Mouse (Mus musculus): ENCODE results near the gene Tmprss11g. TPM values are rescaled to one million over a fixed set of nuclear protein-coding genes. Genes with fewer than 3 reads are reported as not detected.

The Tmprss11g gene
- polyA plus RNA-seq (2014; fragmentation: Nextera tagmentation; extraction: Ambion mirVana) = not detected in 2 replicates

GRCm38 (mm10) chr5:86518500-86518899, at the start of gene Tmprss11g:
TSS of gene Tmprss11g (minus strand) at chr5:86518600.
- no peak for ATAC-seq (ENCODE audit: insufficient number of reproducible peaks, insufficient read depth, low FRiP score, low read depth)
- 66% methylated on average over 9 of the region's 9 CpGs for WGBS
- no peak within 1 kb of the TSS for H3K9ac ChIP-seq (ENCODE audit: low read length)

DNA sequence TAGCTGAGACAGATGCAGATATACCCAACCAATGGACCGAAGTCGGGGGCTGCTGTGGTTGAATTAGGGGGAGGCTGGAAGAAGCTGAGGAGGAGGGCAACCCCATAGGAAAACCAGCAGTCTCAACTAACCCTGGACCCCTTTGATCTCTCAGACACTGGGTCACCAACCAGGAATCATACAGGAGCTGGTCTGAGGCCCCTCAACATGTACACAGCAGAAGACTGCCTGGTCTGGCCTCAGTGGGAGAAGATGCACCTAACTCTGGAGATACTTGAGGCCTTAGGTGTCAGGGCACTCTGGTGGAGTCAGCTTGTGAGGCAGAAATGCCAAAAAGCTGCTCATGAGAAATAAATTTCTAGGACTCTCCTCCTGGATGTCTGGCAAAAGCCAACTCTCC, 28.3 kb upstream of the Tmprss11g start:
- 88% methylated on average over 2 of the region's 2 CpGs for WGBS
- Histone ChIP-seq H3K9ac (ENCODE audit: low read length) (no peak overlapping the region), H3K9me3 (ENCODE audit: control insufficient read depth, low read length) (no peaks in the 10 kb centered on the region), H3K27ac (replicated peaks in 1 of 2; ENCODE audit: control insufficient read depth in 1 of 2, insufficient read depth in 1 of 2, low read depth in 2 of 2, low read length in 2 of 2) (no peak overlapping the region), H3K4me2 (ENCODE audit: low read length) (no peak overlapping the region), H3K4me3 (ENCODE audit: control insufficient read depth in 1 of 2, insufficient read depth in 1 of 2, low read depth in 1 of 2, low read length in 2 of 2) (no peak overlapping the region), H3K36me3 (ENCODE audit: control insufficient read depth, insufficient read depth, low read length) (no peaks in the 10 kb centered on the region), H3K27me3 (ENCODE audit: control insufficient read depth, insufficient read depth, low read length) (no peaks in the 10 kb centered on the region), H3K4me1 (ENCODE audit: control insufficient read depth in 2 of 2, insufficient read depth in 2 of 2, low read length in 2 of 2) (no peaks in the 10 kb centered on the region)
- ATAC-seq (ENCODE audit: insufficient number of reproducible peaks, insufficient read depth, low FRiP score, low read depth) = no peak

More at GRCm38 (mm10) chr5:86518500-86518899, at the start of gene Tmprss11g:
- Histone ChIP-seq H3K27me3 (ENCODE audit: control insufficient read depth, insufficient read depth, low read length) (no peaks in the 10 kb centered on the region), H3K4me3 (ENCODE audit: control insufficient read depth in 1 of 2, insufficient read depth in 1 of 2, low read depth in 1 of 2, low read length in 2 of 2) (no peak within 1 kb of the TSS), H3K9me3 (ENCODE audit: control insufficient read depth, low read length) (no peaks in the 10 kb centered on the region), H3K27ac (replicated peaks in 1 of 2; ENCODE audit: control insufficient read depth in 1 of 2, insufficient read depth in 1 of 2, low read depth in 2 of 2, low read length in 2 of 2) (no peak within 1 kb of the TSS), H3K4me1 (ENCODE audit: control insufficient read depth in 2 of 2, insufficient read depth in 2 of 2, low read length in 2 of 2) (no peaks in the 10 kb centered on the region), H3K4me2 (ENCODE audit: low read length) (no peak within 1 kb of the TSS), H3K36me3 (ENCODE audit: control insufficient read depth, insufficient read depth, low read length) (no peaks in the 10 kb centered on the region)

GRCm38 (mm10) chr5:86540601-86541000, 22.2 kb upstream of the Tmprss11g start:
- no peak overlapping the region for H3K27ac ChIP-seq (replicated peaks in 1 of 2; ENCODE audit: control insufficient read depth in 1 of 2, insufficient read depth in 1 of 2, low read depth in 2 of 2, low read length in 2 of 2)
- H3K27me3 ChIP-seq (ENCODE audit: control insufficient read depth, insufficient read depth, low read length) = no peaks in the 10 kb centered on the region
- no peaks in the 10 kb centered on the region for H3K9me3 ChIP-seq (ENCODE audit: control insufficient read depth, low read length)
- H3K4me2 ChIP-seq (ENCODE audit: low read length) = no peak overlapping the region
- H3K9ac ChIP-seq (ENCODE audit: low read length) = no peak overlapping the region
- no peak for ATAC-seq (ENCODE audit: insufficient number of reproducible peaks, insufficient read depth, low FRiP score, low read depth)
- no peaks in the 10 kb centered on the region for H3K36me3 ChIP-seq (ENCODE audit: control insufficient read depth, insufficient read depth, low read length)
- no peak overlapping the region for H3K4me3 ChIP-seq (ENCODE audit: control insufficient read depth in 1 of 2, insufficient read depth in 1 of 2, low read depth in 1 of 2, low read length in 2 of 2)
- 50% methylated on average over 3 of the region's 3 CpGs for WGBS
- no peaks in the 10 kb centered on the region for H3K4me1 ChIP-seq (ENCODE audit: control insufficient read depth in 2 of 2, insufficient read depth in 2 of 2, low read length in 2 of 2)

DNA sequence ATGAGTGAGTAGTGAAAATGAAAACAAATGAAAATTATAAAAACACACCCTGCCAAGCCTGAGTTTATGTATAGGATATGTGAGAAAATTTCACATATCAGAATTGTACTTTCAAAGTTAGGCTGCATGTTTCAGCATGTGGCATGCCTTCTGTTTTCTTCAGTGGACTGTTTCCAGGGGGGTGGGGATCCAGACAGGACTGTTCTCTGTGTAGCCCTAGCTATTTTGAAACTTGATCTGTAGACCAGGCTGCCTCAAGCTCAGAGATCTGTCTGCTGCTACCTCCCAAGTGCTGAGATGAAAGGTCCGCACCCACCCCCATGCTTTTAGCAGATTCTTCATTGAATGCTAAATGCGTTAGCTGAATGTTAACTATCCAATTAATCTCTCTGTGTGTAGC, 10.3 kb upstream of the Tmprss11g start:
- no peak overlapping the region for H3K4me3 ChIP-seq (ENCODE audit: control insufficient read depth in 1 of 2, insufficient read depth in 1 of 2, low read depth in 1 of 2, low read length in 2 of 2)
- no peaks in the 10 kb centered on the region for H3K36me3 ChIP-seq (ENCODE audit: control insufficient read depth, insufficient read depth, low read length)
- no peaks in the 10 kb centered on the region for H3K27me3 ChIP-seq (ENCODE audit: control insufficient read depth, insufficient read depth, low read length)
- H3K9me3 ChIP-seq (ENCODE audit: control insufficient read depth, low read length) = no peaks in the 10 kb centered on the region
- H3K27ac ChIP-seq (replicated peaks in 1 of 2; ENCODE audit: control insufficient read depth in 1 of 2, insufficient read depth in 1 of 2, low read depth in 2 of 2, low read length in 2 of 2) = no peak overlapping the region
- no peaks in the 10 kb centered on the region for H3K4me1 ChIP-seq (ENCODE audit: control insufficient read depth in 2 of 2, insufficient read depth in 2 of 2, low read length in 2 of 2)
- WGBS = 49% methylated on average over 2 of the region's 2 CpGs
- no peak overlapping the region for H3K9ac ChIP-seq (ENCODE audit: low read length)
- no peak for ATAC-seq (ENCODE audit: insufficient number of reproducible peaks, insufficient read depth, low FRiP score, low read depth)
- no peak overlapping the region for H3K4me2 ChIP-seq (ENCODE audit: low read length)

- no peak overlapping the region for H3K27ac ChIP-seq (replicated peaks in 1 of 2; ENCODE audit: control insufficient read depth in 1 of 2, insufficient read depth in 1 of 2, low read depth in 2 of 2, low read length in 2 of 2)
- H3K27me3 ChIP-seq (ENCODE audit: control insufficient read depth, insufficient read depth, low read length) = no peaks in the 10 kb centered on the region
- H3K9me3 ChIP-seq (ENCODE audit: control insufficient read depth, low read length) = no peaks in the 10 kb centered on the region
- H3K36me3 ChIP-seq (ENCODE audit: control insufficient read depth, insufficient read depth, low read length) = no peaks in the 10 kb centered on the region
- no peak for ATAC-seq (ENCODE audit: insufficient number of reproducible peaks, insufficient read depth, low FRiP score, low read depth)
- H3K4me1 ChIP-seq (ENCODE audit: control insufficient read depth in 2 of 2, insufficient read depth in 2 of 2, low read length in 2 of 2) = no peaks in the 10 kb centered on the region
- H3K4me3 ChIP-seq (ENCODE audit: control insufficient read depth in 1 of 2, insufficient read depth in 1 of 2, low read depth in 1 of 2, low read length in 2 of 2) = no peak overlapping the region
- no peak overlapping the region for H3K4me2 ChIP-seq (ENCODE audit: low read length)
- 68% methylated on average over 5 of the region's 5 CpGs for WGBS
- H3K9ac ChIP-seq (ENCODE audit: low read length) = no peak overlapping the region
These were observed 6.9 kb downstream of the Tmprss11g start for GRCm38 (mm10) chr5:86511538-86511937.

GRCm38 (mm10) chr5:86493453-86493852, 24.9 kb downstream of the Tmprss11g start:
- Histone ChIP-seq H3K27me3 (ENCODE audit: control insufficient read depth, insufficient read depth, low read length) (no peaks in the 10 kb centered on the region), H3K9ac (ENCODE audit: low read length) (no peak overlapping the region), H3K27ac (replicated peaks in 1 of 2; ENCODE audit: control insufficient read depth in 1 of 2, insufficient read depth in 1 of 2, low read depth in 2 of 2, low read length in 2 of 2) (no peak overlapping the region), H3K36me3 (ENCODE audit: control insufficient read depth, insufficient read depth, low read length) (no peaks in the 10 kb centered on the region), H3K9me3 (ENCODE audit: control insufficient read depth, low read length) (no peaks in the 10 kb centered on the region), H3K4me3 (ENCODE audit: control insufficient read depth in 1 of 2, insufficient read depth in 1 of 2, low read depth in 1 of 2, low read length in 2 of 2) (no peak overlapping the region), H3K4me1 (ENCODE audit: control insufficient read depth in 2 of 2, insufficient read depth in 2 of 2, low read length in 2 of 2) (no peaks in the 10 kb centered on the region), H3K4me2 (ENCODE audit: low read length) (no peak overlapping the region)
- 69% methylated on average over 1 of the region's 1 CpGs for WGBS
- ATAC-seq (ENCODE audit: insufficient number of reproducible peaks, insufficient read depth, low FRiP score, low read depth) = no peak

GRCm38 (mm10) chr5:86482562-86482961, 35.8 kb downstream of the Tmprss11g start:
- H3K4me3 ChIP-seq (ENCODE audit: control insufficient read depth in 1 of 2, insufficient read depth in 1 of 2, low read depth in 1 of 2, low read length in 2 of 2) = no peak overlapping the region
- no peak for ATAC-seq (ENCODE audit: insufficient number of reproducible peaks, insufficient read depth, low FRiP score, low read depth)
- H3K4me2 ChIP-seq (ENCODE audit: low read length) = no peak overlapping the region
- no peak overlapping the region for H3K9ac ChIP-seq (ENCODE audit: low read length)
- H3K36me3 ChIP-seq (ENCODE audit: control insufficient read depth, insufficient read depth, low read length) = no peaks in the 10 kb centered on the region
- H3K27ac ChIP-seq (replicated peaks in 1 of 2; ENCODE audit: control insufficient read depth in 1 of 2, insufficient read depth in 1 of 2, low read depth in 2 of 2, low read length in 2 of 2) = no peak overlapping the region
- WGBS = 47% methylated on average over 2 of the region's 2 CpGs
- H3K27me3 ChIP-seq (ENCODE audit: control insufficient read depth, insufficient read depth, low read length) = no peaks in the 10 kb centered on the region
- H3K4me1 ChIP-seq (ENCODE audit: control insufficient read depth in 2 of 2, insufficient read depth in 2 of 2, low read length in 2 of 2) = no peaks in the 10 kb centered on the region
- no peaks in the 10 kb centered on the region for H3K9me3 ChIP-seq (ENCODE audit: control insufficient read depth, low read length)

DNA sequence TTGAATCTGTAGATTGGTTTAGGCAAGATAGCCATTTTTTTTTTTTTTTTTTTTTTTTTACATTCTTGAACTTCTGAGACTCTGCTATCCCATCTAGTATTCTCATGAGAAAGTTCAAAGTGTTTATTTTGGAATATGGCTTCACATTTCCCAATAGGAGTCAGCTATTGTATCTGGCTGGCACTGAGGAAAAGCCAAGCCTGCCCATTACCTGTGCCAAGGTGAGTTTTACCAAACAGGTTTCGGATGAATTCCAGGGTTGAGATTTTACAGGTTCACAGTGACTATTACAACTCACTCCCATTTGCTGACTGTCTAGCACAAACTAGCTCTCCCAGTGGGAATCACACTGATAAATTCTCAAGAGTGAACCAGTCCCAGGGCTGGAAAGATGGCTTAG, 36.4 kb downstream of the Tmprss11g start:
- WGBS = 62% methylated on average over 1 of the region's 1 CpGs
- no peaks in the 10 kb centered on the region for H3K36me3 ChIP-seq (ENCODE audit: control insufficient read depth, insufficient read depth, low read length)
- H3K9ac ChIP-seq (ENCODE audit: low read length) = no peak overlapping the region
- H3K4me2 ChIP-seq (ENCODE audit: low read length) = no peak overlapping the region
- no peaks in the 10 kb centered on the region for H3K4me1 ChIP-seq (ENCODE audit: control insufficient read depth in 2 of 2, insufficient read depth in 2 of 2, low read length in 2 of 2)
- H3K27ac ChIP-seq (replicated peaks in 1 of 2; ENCODE audit: control insufficient read depth in 1 of 2, insufficient read depth in 1 of 2, low read depth in 2 of 2, low read length in 2 of 2) = no peak overlapping the region
- no peaks in the 10 kb centered on the region for H3K9me3 ChIP-seq (ENCODE audit: control insufficient read depth, low read length)
- no peak for ATAC-seq (ENCODE audit: insufficient number of reproducible peaks, insufficient read depth, low FRiP score, low read depth)
- no peak overlapping the region for H3K4me3 ChIP-seq (ENCODE audit: control insufficient read depth in 1 of 2, insufficient read depth in 1 of 2, low read depth in 1 of 2, low read length in 2 of 2)
- no peaks in the 10 kb centered on the region for H3K27me3 ChIP-seq (ENCODE audit: control insufficient read depth, insufficient read depth, low read length)
